Comparison of ENCODE assay signal across 8 mouse cellular contexts in genomic region chr5:140565856-140566255, GRCm38 (mm10). TPM values are rescaled to one million over a fixed set of nuclear protein-coding genes. Genes with fewer than 3 reads are reported as not detected.
DNase-seq lines count a peak whose midpoint lies in the region; ATAC-seq lines count a peak whose summit lies in the region.

No protein-coding gene starts in this region.

- peak; percentile 35 for DNase-seq in heart, adult 8-10 months (ENCODE audit: low spot score)
- peak; percentile 81 to 82 for DNase-seq in adrenal gland, postnatal 36 days
- peak; percentile 57 for DNase-seq in gastrocnemius, postnatal 10 days
- peak; percentile 36 for DNase-seq in kidney, adult 9 months
- peak; percentile 40 for DNase-seq in testis, postnatal 14 days (ENCODE audit: low spot score)

- H3K9ac ChIP-seq in heart, embryonic 11.5 days (ENCODE audit: low read depth, low read length), result no peak overlapping the region
- peak overlapping the region; percentile 4; the same call in 1 of the 2 replicates for H3K9ac ChIP-seq in liver, embryonic 12.5 days
- no peak overlapping the region for H3K9ac ChIP-seq in neural tube, embryonic 14.5 days (replicated peaks; ENCODE audit: low read depth, low read length)

- no peak overlapping the region for H3K4me3 ChIP-seq in heart, embryonic 11.5 days (ENCODE audit: low read depth, low read length)
- H3K4me3 ChIP-seq in liver, embryonic 12.5 days, result no peak overlapping the region
- H3K4me3 ChIP-seq in neural tube, embryonic 14.5 days (ENCODE audit: low read depth, low read length), result no peak overlapping the region

- peaks cover 6% of the 10 kb centered on the region; the same call in 1 of the 2 replicates for H3K27me3 ChIP-seq in heart, embryonic 11.5 days (ENCODE audit: control insufficient read depth, insufficient read depth, low read length)
- peaks cover 7% of the 10 kb centered on the region for H3K27me3 ChIP-seq in liver, embryonic 12.5 days (replicated peaks)
- no peaks in the 10 kb centered on the region for H3K27me3 ChIP-seq in neural tube, embryonic 14.5 days (ENCODE audit: control insufficient read depth, insufficient read depth, low read length)

- H3K4me1 ChIP-seq in heart, embryonic 11.5 days (ENCODE audit: control insufficient read depth, insufficient read depth, low read length), result no peaks in the 10 kb centered on the region
- H3K4me1 ChIP-seq in liver, embryonic 12.5 days, result peaks cover 55% of the 10 kb centered on the region
- peaks cover 3% of the 10 kb centered on the region; the same call in 1 of the 2 replicates for H3K4me1 ChIP-seq in neural tube, embryonic 14.5 days (ENCODE audit: control insufficient read depth, insufficient read depth, low read length)

- no peak for ATAC-seq in heart, embryonic 11.5 days (replicated peaks; ENCODE audit: insufficient number of reproducible peaks, low FRiP score, low TSS enrichment)
- ATAC-seq in liver, embryonic 12.5 days, result no peak
- ATAC-seq in neural tube, embryonic 14.5 days (ENCODE audit: low read depth), result no peak

- no peak overlapping the region for H3K4me2 ChIP-seq in heart, embryonic 11.5 days
- H3K4me2 ChIP-seq in liver, embryonic 12.5 days, result no peak overlapping the region
- H3K4me2 ChIP-seq in neural tube, embryonic 14.5 days (ENCODE audit: low read depth, low read length), result no peak overlapping the region

- 59% methylated on average over 6 of the region's 6 CpGs for WGBS in heart, embryonic 11.5 days (ENCODE audit: insufficient replicate concordance)
- 56% methylated on average over 5 of the region's 6 CpGs for whole genome bisulfite sequencing in liver, embryonic 12.5 days (ENCODE audit: insufficient replicate concordance)
- 73% methylated on average over 6 of the region's 6 CpGs for WGBS in neural tube, embryonic 14.5 days

- H3K36me3 ChIP-seq in heart, embryonic 11.5 days (ENCODE audit: control insufficient read depth, insufficient read depth, low read length), result no peaks in the 10 kb centered on the region
- H3K36me3 ChIP-seq in liver, embryonic 12.5 days, result no peaks in the 10 kb centered on the region
- H3K36me3 ChIP-seq in neural tube, embryonic 14.5 days (ENCODE audit: control insufficient read depth, insufficient read depth, low read length), result no peaks in the 10 kb centered on the region

- H3K9me3 ChIP-seq in heart, embryonic 11.5 days (replicated peaks; ENCODE audit: control insufficient read depth, low read length), result no peaks in the 10 kb centered on the region
- H3K9me3 ChIP-seq in liver, embryonic 12.5 days (replicated peaks), result no peaks in the 10 kb centered on the region
- H3K9me3 ChIP-seq in neural tube, embryonic 14.5 days (ENCODE audit: control insufficient read depth, low read length), result no peaks in the 10 kb centered on the region

- H3K27ac ChIP-seq in heart, embryonic 11.5 days (ENCODE audit: low read depth, low read length), result no peak overlapping the region
- peak overlapping the region; percentile 52 for H3K27ac ChIP-seq in liver, embryonic 12.5 days
- peak overlapping the region; percentile 10; the same call in 1 of the 2 replicates for H3K27ac ChIP-seq in neural tube, embryonic 14.5 days (ENCODE audit: low read depth, low read length)

RNA-seq across cellular contexts. Expression of gene Grifin, which starts 1.0 kb away (rescaled TPM):
- not detected for total RNA-seq in heart, adult 8-10 months (2022)
- polyA plus RNA-seq in heart, embryonic 11.5 days (2014; fragmentation: Nextera tagmentation; extraction: Ambion mirVana), result 0.74 TPM in 1 of 2 replicates, not detected in the other
- total RNA-seq in adrenal gland, postnatal 36 days (2021), result not detected
- not detected for total RNA-seq in gastrocnemius, postnatal 10 days (2021)
- polyA plus RNA-seq in liver, embryonic 12.5 days (2016; fragmentation: Nextera tagmentation; extraction: Ambion mirVana), result 6.3 and 7.8 TPM in 2 replicates
- polyA plus RNA-seq in neural tube, embryonic 14.5 days (2014; fragmentation: Nextera tagmentation; extraction: Ambion mirVana), result not detected in 2 replicates

RNA-seq across cellular contexts. Expression of gene Lfng, which starts 41.3 kb away (rescaled TPM):
- total RNA-seq in heart, adult 8-10 months (2022), result 1 to 10 TPM; 6.0 to 8.3 (median 6.9) TPM
- polyA plus RNA-seq in heart, embryonic 11.5 days (2014; fragmentation: Nextera tagmentation; extraction: Ambion mirVana), result 2.8 and 3.3 TPM in 2 replicates
- 10 to 100 TPM in 1 of 2 experiments, 1 to 10 TPM in 1; 9.6 to 12.7 TPM for total RNA-seq in adrenal gland, postnatal 36 days (2021)
- total RNA-seq in gastrocnemius, postnatal 10 days (2021), result 1 to 10 TPM; 7.1 to 9.0 TPM
- 7.4 and 8.3 TPM in 2 replicates for polyA plus RNA-seq in liver, embryonic 12.5 days (2016; fragmentation: Nextera tagmentation; extraction: Ambion mirVana)
- 17.7 and 18.2 TPM in 2 replicates for polyA plus RNA-seq in neural tube, embryonic 14.5 days (2014; fragmentation: Nextera tagmentation; extraction: Ambion mirVana)
